Mouse (Mus musculus) thymus, postnatal 0 days (tissue): Measurements from ENCODE around the gene Clec4a4. TPM values are rescaled to one million over a fixed set of nuclear protein-coding genes. Genes with fewer than 3 reads are reported as not detected.
"Not testable (repeated sequence)": the region's sequence is repeated elsewhere in the genome, so short reads cannot be mapped to it uniquely, and the experiment has no call there.

Experiments
- DNase-seq: peaks from one replicate; pipeline ENCODE4 v3.0.0-alpha.2; 2015; ENCODE audit warnings: low spot score
- polyA plus RNA-seq: library from polyadenylated mRNA; unstranded; fragments of >200 nt; fragmentation: Nextera tagmentation; extraction: Ambion mirVana; gene quantifications from 2 replicates; pipeline ENCODE4 v1.2.1, GENCODE M21; 2015

Clec4a4 gene
- polyA plus RNA-seq: 0.18 and 0.35 TPM in 2 replicates

GRCm38 (mm10) chr6:122989876-122990437, at the start of gene Clec4a4:
TSS of gene Clec4a4 (plus strand) at chr6:122990367.
- no peak for DNase-seq

GRCm38 (mm10) chr6:122946760-122947159, 43.4 kb upstream of the Clec4a4 start:
- DNase-seq: no peak

GRCm38 (mm10) chr6:122952401-122952800, 37.8 kb upstream of the Clec4a4 start, which contains the start of gene Clec4a3:
TSS of gene Clec4a3 (plus strand) at chr6:122952515.
- no peak for DNase-seq

- DNase-seq: no peak
Observed at GRCm38 (mm10) chr6:122964562-122964961, 25.6 kb upstream of the Clec4a4 start.

GRCm38 (mm10) chr6:122969048-122969447, 21.1 kb upstream of the Clec4a4 start:
- no peak for DNase-seq

- DNase-seq: not testable (repeated sequence)
Observed at GRCm38 (mm10) chr6:123004696-123005095, 14.5 kb downstream of the Clec4a4 start.

GRCm38 (mm10) chr6:123005591-123005990, 15.4 kb downstream of the Clec4a4 start:
- no peak for DNase-seq

GRCm38 (mm10) chr6:123049742-123050372, 59.7 kb downstream of the Clec4a4 start, which contains the start of gene Clec4b1:
TSS of gene Clec4b1 (plus strand) at chr6:123049962.
- DNase-seq: no peak

Other genes with a start within 250 kb of the Clec4a4 start
- gene Slc2a3, start 188.7 kb upstream of the Clec4a4 start, polyA plus RNA-seq: 12.8 and 13.0 TPM in 2 replicates
- gene Foxj2, start 170.5 kb upstream of the Clec4a4 start, polyA plus RNA-seq: 3.0 and 3.2 TPM in 2 replicates
- 1.9 and 2.2 TPM in 2 replicates for gene C3ar1, start 134.2 kb upstream of the Clec4a4 start, polyA plus RNA-seq
- gene Necap1, start 115.9 kb upstream of the Clec4a4 start, polyA plus RNA-seq: 26.9 and 29.2 TPM in 2 replicates
- 5.5 and 6.0 TPM in 2 replicates for gene Clec4a1, start 68.5 kb upstream of the Clec4a4 start, polyA plus RNA-seq
- 8.6 and 12.6 TPM in 2 replicates for gene Clec4a3, start 37.9 kb upstream of the Clec4a4 start, polyA plus RNA-seq
- gene Clec4b1, start 59.6 kb downstream of the Clec4a4 start, polyA plus RNA-seq: 0.38 and 0.72 TPM in 2 replicates
- 8.8 and 9.5 TPM in 2 replicates for gene Clec4a2, start 116.1 kb downstream of the Clec4a4 start, polyA plus RNA-seq
- 0.12 and 0.18 TPM in 2 replicates for gene Clec4b2, start 182.5 kb downstream of the Clec4a4 start, polyA plus RNA-seq
- gene Clec4n, start 239.5 kb downstream of the Clec4a4 start, polyA plus RNA-seq: 39.2 and 42.2 TPM in 2 replicates